ENCODE assay signal across 10 mouse cellular contexts in genomic region chr13:34470410-34470809, GRCm38 (mm10).
DNase-seq lines count a peak whose midpoint lies in the region; ATAC-seq and TF ChIP-seq lines count a peak whose summit lies in the region.
"Had no signal": no experiment of that assay in that cellular context is flagged by ENCODE, and none has a peak within 500 bp of the region (broad histone marks: within the 10 kb centered on the region; RNA-seq: fewer than 3 reads in every experiment).

No protein-coding gene starts in this region.

- TF ChIP-seq CTCF in gastrocnemius, adult 2 months (IDR thresholded peaks at IDR 0.05): peak; percentile 31
- TF ChIP-seq CTCF in lung, embryonic 14.5 days (IDR thresholded peaks at IDR 0.05; ENCODE audit: low read depth): 0 out of 2 replicates have a peak, but pooled peaks have one; percentile 2
- peak; percentile 64 for TF ChIP-seq CTCF in E14TG2a.4 (conservative IDR thresholded peaks at IDR 0.05; ENCODE audit: low read length)
- TF ChIP-seq CTCF in cortical plate, adult 2 months (IDR thresholded peaks at IDR 0.05; ENCODE audit: extremely low read depth, insufficient read depth, low read length): peak; percentile 11; the same call in 1 of the 2 replicates

- no peak overlapping the region for H3K4me2 ChIP-seq in lung, embryonic 14.5 days

- ATAC-seq in lung, embryonic 14.5 days (ENCODE audit: insufficient read depth): no peak
- no peak for ATAC-seq in granulocyte monocyte progenitor cell, adult 5-6 weeks (replicated peaks; ENCODE audit: poor library complexity, severe bottlenecking)
- ATAC-seq: activated CD4-positive, CD25-positive, alpha-beta regulatory T cell, adult 4 months had no signal

- H3K27me3 ChIP-seq in lung, embryonic 14.5 days (ENCODE audit: insufficient read depth, low read length): no peaks in the 10 kb centered on the region
- H3K27me3 ChIP-seq in E14TG2a.4 (ENCODE audit: insufficient read depth, low read length): 0 out of 2 replicates have a peak, but pooled peaks cover 3% of the 10 kb centered on the region

- TF ChIP-seq POLR2A in cortical plate, adult 2 months (IDR thresholded peaks at IDR 0.05; ENCODE audit: extremely low read depth, insufficient read depth, low read length): no peak

- H3K9me3 ChIP-seq in lung, embryonic 14.5 days (ENCODE audit: low read depth, low read length): no peaks in the 10 kb centered on the region
- H3K9me3 ChIP-seq in E14TG2a.4 (ENCODE audit: low read length): no peaks in the 10 kb centered on the region

- 62% methylated on average over 1 of the region's 1 CpGs for WGBS in lung, embryonic 14.5 days

- DNase-seq in gastrocnemius, adult 2 months: no peak
- no peak for DNase-seq in gastrocnemius, adult 18-20 months (ENCODE audit: low spot score)
- DNase-seq in lung, embryonic 14.5 days: peak; percentile 28
- no peak for DNase-seq in lung, adult 18-20 months
- DNase-seq in gastrocnemius, adult 8-10 months (ENCODE audit: low spot score in 2 of 2): no peak
- DNase-seq: heart, postnatal 4 days had no signal

- H3K4me1 ChIP-seq in lung, embryonic 14.5 days (ENCODE audit: insufficient read depth): peaks cover 9% of the 10 kb centered on the region
- H3K4me1 ChIP-seq in E14TG2a.4 (replicated peaks; ENCODE audit: low read depth, low read length): no peaks in the 10 kb centered on the region
- H3K4me1 ChIP-seq in cortical plate, adult 2 months (ENCODE audit: control insufficient read depth, insufficient read depth, low read length): no peaks in the 10 kb centered on the region

- no peak overlapping the region for H3K27ac ChIP-seq in gastrocnemius, adult 2 months
- no peak overlapping the region for H3K27ac ChIP-seq in lung, embryonic 14.5 days (ENCODE audit: low read depth)
- no peak overlapping the region for H3K27ac ChIP-seq in cortical plate, adult 2 months (ENCODE audit: insufficient read depth, low read length)

- no peak overlapping the region for H3K4me3 ChIP-seq in gastrocnemius, adult 2 months
- H3K4me3 ChIP-seq in lung, embryonic 14.5 days (ENCODE audit: low read depth, low read length): no peak overlapping the region
- peak overlapping the region; percentile 17; the same call in 1 of the 2 replicates for H3K4me3 ChIP-seq in E14TG2a.4 (replicated peaks; ENCODE audit: low read length)
- no peak overlapping the region for H3K4me3 ChIP-seq in cortical plate, adult 2 months (ENCODE audit: insufficient read depth, low read length)

- intact Hi-C loops in gastrocnemius, adult 2 months (cut with DNase I): no loop called here

- H3K9ac ChIP-seq in lung, embryonic 14.5 days: no peak overlapping the region

- H3K36me3 ChIP-seq in lung, embryonic 14.5 days (ENCODE audit: insufficient read depth): no peaks in the 10 kb centered on the region
- no peaks in the 10 kb centered on the region for H3K36me3 ChIP-seq in E14TG2a.4 (ENCODE audit: insufficient read depth, low read length)

Comparison
In these comparisons a context has a peak if more than half of its experiments do, and no peak if none do; other contexts are left out.
1. CTCF ChIP-seq: peak in every context shown above with its lines; median percentile 64 in E14TG2a.4; 31 in gastrocnemius, adult 2 months; 11 in cortical plate, adult 2 months; 2 in lung, embryonic 14.5 days.